Mouse (Mus musculus) liver, adult 2 months (tissue): Measurements from ENCODE around the gene Wwc2. TPM values are rescaled to one million over a fixed set of nuclear protein-coding genes. Genes with fewer than 3 reads are reported as not detected.

Source experiments
- DNase-seq: peaks from one replicate; pipeline ENCODE4 v3.0.0-alpha.2; 2011; ENCODE audit warnings: low read depth, low spot score; ENCODE audit errors: extremely low read depth
- H3K27ac ChIP-seq: fragments of 200-500 bp; replicated peaks from 2 replicates; pipeline ENCODE4 v1.5.1; 2012; ENCODE audit warnings: low read depth, mild to moderate bottlenecking, control low read depth, inconsistent platforms, low read length; ENCODE audit not compliant: insufficient read depth
- H3K27me3 ChIP-seq: fragments of 200-500 bp; 2 replicates; pipeline ENCODE4 v1.6.1; 2012; ENCODE audit warnings: mild to moderate bottlenecking, moderate library complexity, low read length, inconsistent platforms; ENCODE audit not compliant: control insufficient read depth, insufficient read depth
- H3K36me3 ChIP-seq: fragments of 200-500 bp; 2 replicates; pipeline ENCODE4 v1.6.1; 2012; ENCODE audit warnings: low read length, inconsistent platforms; ENCODE audit not compliant: control insufficient read depth, insufficient read depth
- H3K4me1 ChIP-seq: fragments of 200-500 bp; 2 replicates; pipeline ENCODE4 v1.6.1; 2011; ENCODE audit warnings: low read length; ENCODE audit not compliant: control insufficient read depth, insufficient read depth
- H3K4me3 ChIP-seq: fragments of 200-500 bp; 2 replicates; pipeline ENCODE4 v1.5.1; 2011; ENCODE audit warnings: low read depth, mild to moderate bottlenecking, control low read depth, low read length, moderate library complexity; ENCODE audit not compliant: insufficient read depth
- H3K79me2 ChIP-seq: fragments of 200-500 bp; 2 replicates; pipeline ENCODE4 v1.6.1; 2012; ENCODE audit warnings: inconsistent platforms, mild to moderate bottlenecking, low read length, moderate library complexity; ENCODE audit not compliant: control insufficient read depth, insufficient read depth
- H3K9ac ChIP-seq: fragments of 200-500 bp; 2 replicates; pipeline ENCODE4 v1.6.1; 2012; ENCODE audit warnings: low read depth, mild to moderate bottlenecking, control low read depth, inconsistent platforms, low read length
- CTCF ChIP-seq: fragments of 200-500 bp; IDR thresholded peaks from 2 replicates; pipeline ENCODE4 v1.5.1; 2011; ENCODE audit warnings: low read depth, low read length, control low read depth
- POLR2A ChIP-seq: fragments of 200-500 bp; IDR thresholded peaks from 2 replicates; pipeline ENCODE4 v1.6.1; 2011; ENCODE audit warnings: low read length, control low read depth; ENCODE audit not compliant: insufficient read depth; ENCODE audit errors: extremely low read depth
- WGBS: fragments of 180-500 bp; shearing (Covaris S2); methylation state at CpG from one replicate; pipeline ENCODE4 v1.1.7; 2018; 5-methylcytosine and 5-hydroxymethylcytosine counted together
- polyA plus RNA-seq: library from polyadenylated mRNA; depleted of rRNA; stranded (reverse); fragments of >200 nt; gene quantifications from 2 replicates; pipeline ENCODE4 v1.2.3, GENCODE M21; 2012
- total RNA-seq: library from RNA; depleted of rRNA; stranded (reverse); fragments of >200 nt; gene quantifications from 2 replicates; pipeline ENCODE4 v1.2.3, GENCODE M21; 2014

The Wwc2 gene
- total and polyA plus RNA-seq, 2 experiments, result 2.3 to 3.7 TPM

DNA sequence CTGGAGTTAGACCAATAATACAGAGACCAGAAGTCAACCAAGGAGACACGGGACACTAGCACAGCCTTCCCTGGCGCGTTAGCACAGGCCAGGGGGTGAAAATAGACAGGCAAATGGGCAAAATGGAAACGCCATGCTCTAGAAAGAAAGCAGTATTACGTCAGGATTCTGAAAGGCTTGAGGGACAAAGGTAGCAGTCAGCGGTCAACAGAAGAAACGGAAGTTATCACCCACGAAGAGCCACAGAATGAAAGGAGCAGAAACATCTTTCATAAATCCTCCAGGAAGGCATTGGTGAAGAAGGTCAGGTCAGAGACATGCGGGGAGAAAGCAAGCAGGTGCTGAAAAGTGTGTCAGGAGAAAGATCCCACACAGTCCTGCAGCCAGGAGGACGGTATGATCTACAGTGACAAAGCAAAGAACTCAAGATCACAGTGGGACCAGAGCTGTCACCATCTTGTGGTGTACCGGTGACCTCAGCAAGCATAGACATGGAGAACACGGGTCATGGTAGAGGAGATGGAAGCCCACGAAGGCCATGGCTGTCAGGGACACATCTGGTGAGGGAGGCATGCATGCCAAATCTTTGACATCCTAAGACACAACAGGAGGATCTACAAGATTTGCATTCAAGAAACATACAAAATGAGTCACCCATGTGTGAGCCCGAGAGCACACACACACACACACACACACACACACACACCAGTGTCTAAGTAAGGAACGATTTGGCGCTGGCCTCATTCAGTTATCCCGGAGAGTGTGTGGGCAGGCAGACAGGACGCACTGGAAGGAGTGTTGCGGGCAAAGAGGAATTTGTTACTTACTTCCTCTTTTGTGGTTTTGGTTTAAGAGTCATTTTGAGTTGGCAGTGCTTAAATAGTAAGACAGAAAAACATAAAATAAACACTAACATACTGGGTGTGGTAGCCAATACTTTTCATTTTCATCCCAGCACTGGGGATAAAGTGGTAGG, 73.4 kb downstream of the Wwc2 start:
- DNase-seq, result no peak
- TF ChIP-seq POLR2A (no peak), CTCF (no peak)
- H3K9ac ChIP-seq, result no peak overlapping the region
- H3K36me3 ChIP-seq, result no peaks in the 10 kb centered on the region
- H3K79me2 ChIP-seq, result peaks cover 9% of the 10 kb centered on the region; the same call in 1 of the 2 replicates
- H3K4me1 ChIP-seq, result peaks cover 10% of the 10 kb centered on the region
- no peak overlapping the region for H3K27ac ChIP-seq
- no peak overlapping the region for H3K4me3 ChIP-seq
- 84% methylated on average over 19 of the region's 19 CpGs for WGBS
- no peaks in the 10 kb centered on the region for H3K27me3 ChIP-seq

DNA sequence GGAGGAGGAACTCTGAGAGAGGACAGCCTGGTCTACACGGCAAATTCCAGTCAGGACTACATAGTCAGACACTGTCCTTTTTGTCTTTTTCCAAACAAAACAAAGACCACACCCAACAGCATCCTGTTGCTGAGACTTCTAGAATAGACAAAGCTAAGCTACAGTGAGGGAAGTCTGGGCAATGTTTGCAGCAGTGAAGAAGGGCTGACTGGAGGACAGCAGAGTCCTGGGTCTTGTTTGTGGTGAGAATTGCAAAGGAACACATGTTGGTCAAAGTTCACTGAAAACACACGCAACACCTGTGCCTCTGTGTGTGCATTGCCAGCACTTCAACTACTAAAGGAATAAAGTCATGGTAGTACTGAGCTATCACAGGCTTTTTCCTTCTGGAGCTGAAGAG, 75.2 kb downstream of the Wwc2 start:
- Histone ChIP-seq H3K4me3 (no peak overlapping the region), H3K27ac (peak overlapping the region; percentile 43), H3K27me3 (no peaks in the 10 kb centered on the region), H3K4me1 (peaks cover 10% of the 10 kb centered on the region), H3K9ac (no peak overlapping the region), H3K36me3 (no peaks in the 10 kb centered on the region), H3K79me2 (peaks cover 9% of the 10 kb centered on the region; the same call in 1 of the 2 replicates)
- DNase-seq, result peak; percentile 82
- TF ChIP-seq CTCF (no peak), POLR2A (no peak)
- 41% methylated on average over 2 of the region's 2 CpGs for WGBS

GRCm38 (mm10) chr8:47914946-47915345, 75.8 kb downstream of the Wwc2 start:
- Histone ChIP-seq H3K27me3 (no peaks in the 10 kb centered on the region), H3K4me3 (no peak overlapping the region), H3K9ac (no peak overlapping the region), H3K27ac (no peak overlapping the region), H3K79me2 (peaks cover 9% of the 10 kb centered on the region; the same call in 1 of the 2 replicates), H3K4me1 (peaks cover 10% of the 10 kb centered on the region), H3K36me3 (no peaks in the 10 kb centered on the region)
- TF ChIP-seq POLR2A, result no peak
- TF ChIP-seq CTCF, result no peak
- DNase-seq, result no peak
- WGBS, result 95% methylated on average over 7 of the region's 7 CpGs

GRCm38 (mm10) chr8:47914161-47914560, 76.6 kb downstream of the Wwc2 start:
- H3K27ac ChIP-seq, result no peak overlapping the region
- DNase-seq, result peak; percentile 58

GRCm38 (mm10) chr8:47913621-47914020, 77.1 kb downstream of the Wwc2 start:
- H3K79me2 ChIP-seq, result peaks cover 11% of the 10 kb centered on the region; the same call in 1 of the 2 replicates
- H3K27me3 ChIP-seq, result no peaks in the 10 kb centered on the region
- H3K27ac ChIP-seq, result no peak overlapping the region
- peaks cover 10% of the 10 kb centered on the region for H3K4me1 ChIP-seq
- no peak overlapping the region for H3K9ac ChIP-seq
- DNase-seq, result peak; percentile 18
- H3K36me3 ChIP-seq, result no peaks in the 10 kb centered on the region
- no peak overlapping the region for H3K4me3 ChIP-seq
- 96% methylated on average over 9 of the region's 9 CpGs for WGBS
- TF ChIP-seq CTCF (no peak), POLR2A (no peak)

More at GRCm38 (mm10) chr8:47914161-47914560, 76.6 kb downstream of the Wwc2 start:
- Histone ChIP-seq H3K27me3 (no peaks in the 10 kb centered on the region), H3K4me1 (peaks cover 10% of the 10 kb centered on the region), H3K4me3 (no peak overlapping the region), H3K36me3 (no peaks in the 10 kb centered on the region), H3K9ac (no peak overlapping the region), H3K79me2 (peaks cover 11% of the 10 kb centered on the region; the same call in 1 of the 2 replicates)
- WGBS, result 75% methylated on average over 8 of the region's 8 CpGs
- TF ChIP-seq POLR2A, result no peak
- no peak for TF ChIP-seq CTCF

GRCm38 (mm10) chr8:47909681-47910080, 81.0 kb downstream of the Wwc2 start:
- TF ChIP-seq POLR2A (no peak), CTCF (no peak)
- WGBS, result 96% methylated on average over 11 of the region's 11 CpGs
- no peaks in the 10 kb centered on the region for H3K27me3 ChIP-seq
- H3K4me3 ChIP-seq, result no peak overlapping the region
- H3K79me2 ChIP-seq, result 0 out of 2 replicates have a peak, but pooled peaks cover 3% of the 10 kb centered on the region
- H3K9ac ChIP-seq, result no peak overlapping the region
- H3K4me1 ChIP-seq, result no peaks in the 10 kb centered on the region
- DNase-seq, result no peak
- H3K27ac ChIP-seq, result no peak overlapping the region
- H3K36me3 ChIP-seq, result no peaks in the 10 kb centered on the region
